Mouse (Mus musculus) heart, embryonic 10.5 days (tissue): Measurements from ENCODE around the gene Macrod1. TPM values are rescaled to one million over a fixed set of nuclear protein-coding genes. Genes with fewer than 3 reads are reported as not detected.

Source experiments
- DNase-seq: peaks from one replicate; pipeline ENCODE4 v3.0.0-alpha.2; 2017; ENCODE audit warnings: low spot score
- H3K27ac ChIP-seq: fragments of 300-500 bp; sonication (generic); 2 replicates; pipeline ENCODE4 v1.5.1; 2016; ENCODE audit warnings: mild to moderate bottlenecking
- H3K27me3 ChIP-seq: fragments of 300-500 bp; sonication (generic); 2 replicates; pipeline ENCODE4 v1.6.1; 2016; ENCODE audit warnings: mild to moderate bottlenecking; ENCODE audit not compliant: poor library complexity, insufficient read depth, severe bottlenecking
- H3K36me3 ChIP-seq: fragments of 300-500 bp; sonication (generic); 2 replicates; pipeline ENCODE4 v1.6.1; 2016; ENCODE audit warnings: mild to moderate bottlenecking, moderate library complexity
- H3K4me1 ChIP-seq: fragments of 300-500 bp; sonication (generic); 2 replicates; pipeline ENCODE4 v1.6.1; 2016; ENCODE audit warnings: mild to moderate bottlenecking
- H3K4me3 ChIP-seq: fragments of 300-500 bp; sonication (generic); 2 replicates; pipeline ENCODE4 v1.5.1; 2016; ENCODE audit warnings: mild to moderate bottlenecking, moderate library complexity
- H3K9me3 ChIP-seq: fragments of 300-500 bp; sonication (generic); 2 replicates; pipeline ENCODE4 v1.6.1; 2016; ENCODE audit warnings: mild to moderate bottlenecking, moderate library complexity
- WGBS: fragments of 180-500 bp; shearing (Covaris S2); methylation state at CpG from one replicate; pipeline ENCODE4 v1.1.7; 2016; 5-methylcytosine and 5-hydroxymethylcytosine counted together
- polyA plus RNA-seq: library from polyadenylated mRNA; unstranded; fragments of >200 nt; fragmentation: Nextera tagmentation; extraction: Ambion mirVana; gene quantifications from 2 replicates; pipeline ENCODE4 v1.2.1, GENCODE M21; 2016

Macrod1 gene
- polyA plus RNA-seq, 1 experiment from 2014 or later, result 8.0 TPM

DNA sequence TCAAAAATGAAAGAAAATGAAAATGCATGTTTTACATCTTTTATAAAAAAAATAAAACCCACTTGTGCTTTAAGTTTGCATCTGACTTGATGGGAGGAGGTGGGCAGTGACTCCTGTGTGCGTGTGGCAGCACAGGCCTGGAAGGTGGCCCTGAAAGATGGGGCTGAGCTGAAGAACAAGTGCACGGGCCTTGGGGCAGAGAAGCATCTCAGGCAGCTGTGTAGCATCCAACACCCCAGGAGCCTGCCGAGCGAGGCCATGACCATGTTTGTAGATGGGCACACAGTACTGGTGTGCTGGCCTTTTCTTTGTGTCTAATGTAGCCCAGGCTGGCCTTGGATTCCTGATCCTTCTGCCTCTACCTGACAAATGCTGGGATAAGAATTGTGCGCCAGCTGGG lies 5.5 kb downstream of the Macrod1 start:
- 85% methylated on average over 5 of the region's 5 CpGs for WGBS

DNA sequence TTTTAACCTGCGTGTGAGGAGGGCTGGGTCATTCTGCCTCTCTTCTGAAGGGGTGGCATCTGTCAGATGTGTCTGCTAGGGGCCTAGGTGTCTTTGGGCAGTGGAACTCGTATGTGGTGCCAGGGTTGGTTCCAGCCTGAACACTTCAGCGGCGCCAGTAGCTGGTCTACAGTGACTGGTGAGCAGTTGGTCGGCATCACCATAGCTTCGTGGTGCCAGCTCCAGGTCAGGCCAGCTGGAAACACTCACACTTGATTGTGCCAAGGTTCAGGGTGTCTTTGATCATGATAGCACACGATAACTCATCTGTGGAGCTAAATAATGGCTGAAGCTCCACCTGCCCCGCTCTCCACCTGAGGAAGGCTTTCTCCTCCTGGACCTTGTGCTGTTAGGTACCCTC lies 6.3 kb downstream of the Macrod1 start:
- DNase-seq, result no peak
- 89% methylated on average over 8 of the region's 8 CpGs for WGBS
- Histone ChIP-seq H3K9me3 (no peaks in the 10 kb centered on the region), H3K4me1 (peaks cover 29% of the 10 kb centered on the region), H3K27ac (no peak overlapping the region), H3K36me3 (no peaks in the 10 kb centered on the region), H3K27me3 (peaks cover 46% of the 10 kb centered on the region), H3K4me3 (no peak overlapping the region)

More for the DNA sequence above, 5.5 kb downstream of the Macrod1 start:
- Histone ChIP-seq H3K9me3 (no peaks in the 10 kb centered on the region), H3K4me3 (no peak overlapping the region), H3K36me3 (no peaks in the 10 kb centered on the region), H3K27me3 (peaks cover 37% of the 10 kb centered on the region), H3K27ac (no peak overlapping the region), H3K4me1 (peaks cover 29% of the 10 kb centered on the region)
- DNase-seq, result no peak

DNA sequence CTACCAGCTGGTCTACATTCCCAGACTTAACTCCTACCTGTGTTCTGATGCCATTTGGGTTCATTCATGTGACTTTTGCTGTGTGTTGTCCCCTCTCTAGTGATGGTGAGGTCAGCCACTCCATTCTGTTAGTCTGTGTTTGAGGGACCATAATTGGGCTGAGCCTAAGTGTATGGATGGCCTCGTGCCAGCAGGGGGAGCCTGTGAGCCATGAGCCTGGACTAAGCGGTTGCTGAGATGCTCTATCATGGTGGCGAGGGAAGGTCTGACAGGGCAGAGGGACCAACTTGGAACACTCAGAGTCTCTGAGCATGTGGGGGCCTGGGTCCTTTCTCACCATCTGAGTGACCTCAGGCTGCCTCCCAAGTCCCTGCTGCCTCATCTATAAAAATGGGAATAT lies 8.0 kb downstream of the Macrod1 start:
- H3K27me3 ChIP-seq, result peaks cover 50% of the 10 kb centered on the region
- no peaks in the 10 kb centered on the region for H3K9me3 ChIP-seq
- H3K36me3 ChIP-seq, result no peaks in the 10 kb centered on the region
- no peak overlapping the region for H3K4me3 ChIP-seq
- DNase-seq, result peak; percentile 89
- no peak overlapping the region for H3K27ac ChIP-seq
- WGBS, result 1% methylated on average over 3 of the region's 3 CpGs
- peaks cover 32% of the 10 kb centered on the region for H3K4me1 ChIP-seq

DNA sequence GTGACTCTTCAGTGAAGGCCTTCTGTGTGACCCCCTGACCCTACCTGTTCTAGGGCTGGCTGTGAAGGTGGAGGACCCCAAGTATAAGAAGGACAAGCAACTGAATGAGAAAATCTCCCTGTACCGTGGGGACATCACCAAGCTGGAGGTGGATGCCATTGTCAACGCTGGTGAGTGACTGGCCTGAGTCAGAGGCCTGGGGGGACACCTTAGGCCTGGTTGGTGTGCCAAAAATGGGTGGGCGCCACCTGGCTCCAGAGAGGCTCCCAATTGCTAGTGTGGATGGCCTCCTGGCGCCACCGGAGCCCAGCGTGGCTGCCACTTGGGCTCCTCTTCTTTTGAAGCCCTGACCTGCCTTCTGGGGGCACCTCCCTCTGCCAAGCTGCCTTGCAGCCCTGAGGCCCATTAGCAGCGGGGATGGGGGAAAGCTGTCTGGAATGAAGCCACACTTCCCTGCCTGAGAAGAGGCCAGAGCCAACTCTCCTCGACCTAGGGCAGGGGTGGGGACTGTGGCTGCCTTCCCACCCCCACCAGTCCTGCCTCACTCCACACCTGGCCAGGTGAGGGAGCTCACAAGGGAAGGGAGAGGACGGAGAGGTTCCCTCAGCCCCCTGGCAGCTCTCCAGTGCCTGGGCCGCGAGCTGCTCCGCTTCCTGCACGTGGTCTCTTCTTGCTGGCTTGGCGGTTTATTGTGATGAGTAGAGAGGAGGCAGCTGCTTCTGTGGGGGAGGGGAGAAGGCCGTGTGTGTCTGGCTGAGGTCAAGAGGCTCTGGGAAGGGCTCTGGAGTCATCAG lies 9.6 kb downstream of the Macrod1 start:
- Histone ChIP-seq H3K27ac (peak overlapping the region; percentile 74), H3K4me3 (no peak overlapping the region), H3K27me3 (peaks cover 54% of the 10 kb centered on the region), H3K36me3 (no peaks in the 10 kb centered on the region), H3K4me1 (peaks cover 49% of the 10 kb centered on the region), H3K9me3 (no peaks in the 10 kb centered on the region)
- 34% methylated on average over 15 of the region's 15 CpGs for WGBS
- DNase-seq, result no peak

DNA sequence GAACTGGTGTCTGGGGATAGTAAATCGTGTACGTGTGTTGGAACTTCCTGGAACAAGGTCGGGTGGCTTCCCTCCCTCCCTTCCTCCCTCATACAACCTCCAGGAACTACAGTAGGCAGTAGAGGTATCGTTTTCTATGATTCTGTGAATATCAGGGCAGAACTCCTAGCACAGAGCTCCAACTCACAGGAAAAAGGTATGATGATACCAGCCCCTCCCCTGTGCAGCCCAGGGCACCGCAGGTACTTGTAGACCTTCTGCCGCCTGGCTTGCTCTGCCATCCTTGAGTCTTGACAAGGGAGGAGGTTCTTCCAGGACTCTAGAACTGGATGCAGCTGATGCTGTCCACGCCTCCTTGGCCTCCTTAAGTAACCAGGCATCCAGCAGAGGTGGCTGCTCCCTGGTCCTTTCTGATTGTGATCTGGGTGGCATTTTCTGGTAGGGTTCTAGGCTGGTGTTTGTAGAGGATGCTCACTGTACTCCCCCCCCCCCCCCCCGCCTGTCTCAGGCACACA lies 10.3 kb downstream of the Macrod1 start:
- H3K9me3 ChIP-seq, result no peaks in the 10 kb centered on the region
- no peaks in the 10 kb centered on the region for H3K36me3 ChIP-seq
- H3K27ac ChIP-seq, result peak overlapping the region; percentile 74
- no peak for DNase-seq
- peaks cover 54% of the 10 kb centered on the region for H3K4me1 ChIP-seq
- 26% methylated on average over 8 of the region's 8 CpGs for WGBS
- H3K27me3 ChIP-seq, result peaks cover 60% of the 10 kb centered on the region
- no peak overlapping the region for H3K4me3 ChIP-seq

DNA sequence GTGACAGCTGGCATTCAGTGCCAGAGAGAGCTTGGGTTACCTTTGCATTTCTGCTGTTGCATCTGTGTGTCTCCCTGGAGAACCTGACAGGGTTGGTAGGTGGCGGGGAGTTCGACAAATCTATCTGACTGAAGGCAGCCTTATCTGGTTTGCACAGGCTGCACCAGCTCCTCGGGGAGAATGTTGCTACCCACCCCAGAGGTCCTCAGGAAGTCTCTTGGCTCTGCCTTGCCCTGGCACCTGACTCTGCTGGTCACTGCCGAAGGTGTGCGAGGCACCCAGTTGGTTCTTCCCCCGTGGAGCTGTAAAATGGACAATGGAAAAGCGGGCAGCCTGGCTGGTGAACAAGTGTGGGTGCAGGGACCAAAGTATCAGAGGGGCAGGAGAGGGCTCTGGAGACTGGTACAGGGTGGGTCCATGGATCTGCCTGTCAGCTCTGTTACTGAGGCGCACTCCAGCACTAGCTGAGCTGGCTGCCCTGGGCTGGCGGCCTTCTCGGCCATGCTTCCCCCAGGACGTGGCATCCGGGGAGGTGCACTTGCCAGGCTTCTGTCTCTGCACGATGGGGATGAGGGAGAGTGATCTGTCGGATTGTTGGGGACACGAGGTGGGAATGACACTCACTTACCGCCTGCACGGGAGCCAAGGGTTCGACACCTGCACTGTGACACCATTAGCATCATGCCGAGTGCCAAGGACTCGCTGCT lies 10.9 kb downstream of the Macrod1 start:
- H3K27ac ChIP-seq, result no peak overlapping the region
- no peak overlapping the region for H3K4me3 ChIP-seq
- no peaks in the 10 kb centered on the region for H3K36me3 ChIP-seq
- H3K9me3 ChIP-seq, result no peaks in the 10 kb centered on the region
- WGBS, result 37% methylated on average over 20 of the region's 20 CpGs
- H3K27me3 ChIP-seq, result peaks cover 65% of the 10 kb centered on the region
- H3K4me1 ChIP-seq, result peaks cover 60% of the 10 kb centered on the region
- no peak for DNase-seq

DNA sequence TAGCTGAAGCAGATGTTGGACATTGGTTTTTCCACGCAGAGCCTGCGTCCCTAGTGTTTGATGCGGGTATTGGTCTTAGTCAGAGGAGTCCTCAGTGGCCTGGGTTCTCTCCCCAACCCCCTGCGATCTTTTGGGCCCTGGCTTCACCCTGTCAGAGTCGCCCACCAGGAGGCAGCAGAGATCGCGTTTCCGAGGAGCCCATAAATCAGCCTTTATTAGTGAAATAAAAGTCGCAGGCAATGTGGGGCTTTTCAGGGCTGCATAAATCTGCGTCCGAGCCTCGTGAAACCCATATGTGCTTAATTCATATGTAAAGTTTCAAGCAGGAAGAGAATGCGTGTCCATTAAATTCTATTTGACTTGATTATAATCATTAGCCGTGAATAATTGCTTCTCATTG lies 11.5 kb downstream of the Macrod1 start:
- no peaks in the 10 kb centered on the region for H3K9me3 ChIP-seq
- WGBS, result 9% methylated on average over 14 of the region's 14 CpGs
- no peaks in the 10 kb centered on the region for H3K36me3 ChIP-seq
- H3K4me1 ChIP-seq, result peaks cover 66% of the 10 kb centered on the region
- peaks cover 69% of the 10 kb centered on the region for H3K27me3 ChIP-seq
- no peak overlapping the region for H3K4me3 ChIP-seq
- no peak for DNase-seq
- no peak overlapping the region for H3K27ac ChIP-seq

DNA sequence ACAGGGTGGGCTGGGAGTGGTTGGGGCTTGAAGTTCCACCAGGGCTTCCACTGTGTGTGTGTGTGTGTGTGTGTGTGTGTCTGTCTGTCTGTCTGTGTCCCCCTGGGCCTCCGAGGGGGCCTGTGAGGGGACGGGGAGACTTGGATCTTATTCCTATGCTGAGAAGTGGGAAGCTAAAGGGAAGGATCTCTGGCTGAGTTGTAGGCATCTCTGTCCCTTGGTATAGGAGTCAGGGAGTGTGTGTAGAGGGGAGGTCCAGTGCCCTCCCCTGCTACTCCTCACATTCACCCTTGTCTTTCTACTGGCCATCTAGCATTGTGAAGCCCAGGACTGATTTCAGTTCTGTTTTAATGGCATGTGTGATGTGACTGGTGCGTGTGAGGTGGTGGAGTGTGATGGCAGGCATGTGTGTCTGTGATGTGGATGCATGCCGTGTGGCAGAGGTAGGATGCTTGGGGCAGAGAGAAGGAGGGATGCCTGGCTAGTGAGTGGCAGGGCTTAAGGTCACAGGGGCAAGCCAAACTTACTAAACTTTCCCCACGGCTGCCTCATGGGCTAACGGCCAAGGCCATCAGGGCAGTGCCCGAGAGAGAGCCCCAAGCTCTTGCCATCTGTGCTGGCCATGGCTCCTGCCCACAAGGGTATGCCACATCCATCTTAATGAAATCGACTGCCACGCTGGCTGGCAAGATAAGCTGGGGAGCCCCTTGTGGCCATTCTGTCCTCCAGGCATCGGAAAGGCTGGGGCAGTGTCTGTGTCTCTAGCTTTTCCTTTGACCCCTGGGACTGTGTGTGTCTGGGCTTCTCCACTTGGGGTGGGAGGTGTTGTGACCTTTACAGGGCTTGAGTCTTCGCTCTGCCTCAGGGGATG lies 12.3 kb downstream of the Macrod1 start:
- H3K4me3 ChIP-seq, result 0 out of 2 replicates have a peak overlapping the region, but pooled peaks have one; percentile 48
- peaks cover 72% of the 10 kb centered on the region for H3K27me3 ChIP-seq
- WGBS, result 56% methylated on average over 11 of the region's 11 CpGs
- no peaks in the 10 kb centered on the region for H3K36me3 ChIP-seq
- peak overlapping the region; percentile 73; the same call in 1 of the 2 replicates for H3K27ac ChIP-seq
- H3K4me1 ChIP-seq, result peaks cover 72% of the 10 kb centered on the region
- no peak for DNase-seq
- no peaks in the 10 kb centered on the region for H3K9me3 ChIP-seq

DNA sequence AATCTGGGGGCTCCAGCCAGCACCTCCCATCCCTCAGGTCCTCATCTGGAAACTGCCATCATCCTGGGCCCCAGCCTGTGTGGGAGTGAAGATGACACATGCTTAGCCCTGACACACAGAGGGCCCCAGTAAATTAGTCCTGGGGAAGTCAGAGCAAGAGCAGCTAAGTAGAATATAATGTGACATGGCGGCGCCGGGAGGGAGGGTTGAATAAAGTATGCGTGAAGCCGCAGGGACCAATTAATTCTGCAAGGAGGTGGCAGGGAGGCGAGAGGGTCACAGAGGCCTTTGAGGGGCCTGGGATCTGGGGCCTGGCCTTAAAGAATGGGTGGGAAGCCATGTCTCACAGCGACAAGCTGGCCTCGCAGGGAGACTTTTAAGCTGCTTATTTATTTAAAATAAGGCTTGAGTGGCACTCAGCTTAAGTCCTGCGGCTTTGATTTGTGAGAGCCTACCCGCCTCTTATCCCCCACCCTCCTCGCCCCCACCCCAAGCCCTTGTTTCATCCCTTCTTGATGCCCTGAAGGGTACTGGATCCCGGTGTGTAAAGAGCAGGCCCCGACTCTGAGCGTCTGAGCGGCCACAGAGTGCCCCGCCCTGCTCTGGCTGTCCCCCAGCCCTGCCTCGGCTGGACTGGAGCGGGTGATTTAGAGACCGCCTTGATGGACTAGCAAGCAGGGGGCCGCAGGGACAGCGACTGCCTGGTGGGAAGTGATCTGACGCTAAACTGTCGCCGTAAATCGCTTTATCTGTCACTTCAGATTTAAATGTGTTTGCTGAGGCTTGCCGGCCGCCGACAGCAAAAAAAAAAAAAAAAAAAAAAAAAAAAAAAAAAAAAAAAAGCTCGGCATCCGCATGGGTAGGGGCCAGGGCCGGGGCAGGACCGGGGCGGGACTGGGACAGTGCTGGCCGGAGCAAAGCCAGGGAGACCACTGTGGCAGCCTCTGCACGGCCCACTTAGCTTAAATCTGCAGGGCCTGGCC lies 13.5 kb downstream of the Macrod1 start:
- Histone ChIP-seq H3K27me3 (peaks cover 78% of the 10 kb centered on the region), H3K4me1 (peaks cover 73% of the 10 kb centered on the region), H3K36me3 (no peaks in the 10 kb centered on the region), H3K9me3 (no peaks in the 10 kb centered on the region), H3K4me3 (peak overlapping the region; percentile 48), H3K27ac (peak overlapping the region; percentile 73)
- 12% methylated on average over 33 of the region's 35 CpGs for WGBS
- no peak for DNase-seq

DNA sequence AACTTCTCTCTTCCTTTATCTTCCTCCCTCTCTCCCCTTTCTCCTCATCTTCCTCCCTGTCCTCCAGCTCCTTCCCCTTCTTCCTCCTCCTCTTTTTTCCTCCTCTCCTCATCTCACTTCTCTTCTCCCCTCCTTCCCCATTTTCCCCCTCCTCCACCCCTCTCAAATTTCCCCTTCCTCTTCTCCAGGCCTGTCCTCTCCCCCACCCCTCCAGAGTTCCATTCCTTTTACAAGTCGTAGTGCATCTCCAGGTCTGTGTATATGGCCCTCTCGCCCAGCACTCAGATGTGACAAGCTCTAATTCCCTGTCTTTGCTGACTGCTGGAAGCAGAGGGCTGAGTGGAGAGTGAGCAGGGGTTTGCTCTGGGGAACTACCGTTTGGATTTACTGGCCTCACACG lies 14.2 kb downstream of the Macrod1 start:
- no peak for DNase-seq
- Histone ChIP-seq H3K27ac (0 out of 2 replicates have a peak overlapping the region, but pooled peaks have one; percentile 73), H3K27me3 (peaks cover 76% of the 10 kb centered on the region), H3K36me3 (no peaks in the 10 kb centered on the region), H3K9me3 (no peaks in the 10 kb centered on the region), H3K4me3 (peak overlapping the region; percentile 48; the same call in 1 of the 2 replicates), H3K4me1 (peaks cover 73% of the 10 kb centered on the region)
- WGBS, result 17% methylated on average over 4 of the region's 4 CpGs

DNA sequence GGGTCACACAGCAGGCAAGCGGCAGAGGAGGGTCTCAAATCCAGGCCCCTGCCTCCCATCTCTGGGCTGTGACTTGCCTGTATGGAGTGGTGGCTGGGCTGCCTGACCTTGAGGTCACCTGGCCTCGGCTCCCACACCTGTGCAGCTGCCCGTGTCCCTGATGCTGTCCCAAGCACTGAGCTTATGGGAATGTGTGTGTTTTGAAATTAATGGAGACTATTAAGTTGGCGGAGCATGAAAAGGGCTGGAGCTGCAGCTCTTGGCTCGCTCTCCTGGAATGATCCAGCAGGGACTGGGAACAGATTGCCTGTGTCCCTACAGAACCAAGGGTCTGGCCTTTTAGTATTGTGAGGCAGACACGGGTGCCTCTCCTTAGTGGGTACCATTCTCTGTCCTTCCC lies 15.6 kb downstream of the Macrod1 start:
- no peak overlapping the region for H3K27ac ChIP-seq

More for the DNA sequence above, 15.6 kb downstream of the Macrod1 start:
- DNase-seq, result no peak
- peaks cover 61% of the 10 kb centered on the region for H3K27me3 ChIP-seq
- H3K4me1 ChIP-seq, result peaks cover 60% of the 10 kb centered on the region
- no peaks in the 10 kb centered on the region for H3K36me3 ChIP-seq
- no peak overlapping the region for H3K4me3 ChIP-seq
- 77% methylated on average over 6 of the region's 6 CpGs for WGBS
- H3K9me3 ChIP-seq, result no peaks in the 10 kb centered on the region
